In genomic region chr6:83750171-83750684, GRCm38 (mm10) we compare ENCODE assay signal across 9 mouse cellular contexts. TPM values are rescaled to one million over a fixed set of nuclear protein-coding genes. Genes with fewer than 3 reads are reported as not detected.
A peak's percentile ranks its signal among the peaks of the same experiment; 100 is the strongest.
DNase-seq lines count a peak whose midpoint lies in the region; TF ChIP-seq lines count a peak whose summit lies in the region.
"Had no signal": no experiment of that assay in that cellular context is flagged by ENCODE, and none has a peak within 500 bp of the region (broad histone marks: within the 10 kb centered on the region; RNA-seq: fewer than 3 reads in every experiment).

No protein-coding gene starts in this region.

- peak; percentile 71 for TF ChIP-seq CTCF in E14TG2a.4 (conservative IDR thresholded peaks at IDR 0.05; ENCODE audit: low read length)

- intact Hi-C loops in heart, postnatal 25 days (cut with DNase I) = no loop called here

- H3K27ac ChIP-seq in heart, embryonic 10.5 days = no peak overlapping the region
- H3K27ac ChIP-seq: macrophage had no signal

- H3K9me3 ChIP-seq in E14TG2a.4 (ENCODE audit: low read length) = no peaks in the 10 kb centered on the region
- H3K9me3 ChIP-seq in heart, embryonic 10.5 days = no peaks in the 10 kb centered on the region

- 11% methylated on average over 11 of the region's 11 CpGs for WGBS in heart, embryonic 10.5 days

- H3K36me3 ChIP-seq in E14TG2a.4 (ENCODE audit: insufficient read depth, low read length) = no peaks in the 10 kb centered on the region
- H3K36me3 ChIP-seq in heart, embryonic 10.5 days = no peaks in the 10 kb centered on the region
- no peaks in the 10 kb centered on the region for H3K36me3 ChIP-seq in splenic B cell, adult 2 months (ENCODE audit: control insufficient read depth, insufficient read depth, low read length, poor library complexity, severe bottlenecking)

- DNase-seq in heart, adult 11 months = peak; percentile 90
- no peak for DNase-seq in heart, postnatal 25 days (ENCODE audit: low spot score)
- DNase-seq in cerebellum, postnatal 14 days = peak; percentile 75 to 87
- no peak for DNase-seq in heart, embryonic 10.5 days (ENCODE audit: low spot score)
- DNase-seq in layer of hippocampus, adult 9-10 months (ENCODE audit: low spot score) = peak; percentile 26
- peak; percentile 75 for DNase-seq in lung, postnatal 36 days
- peak; percentile 68 for DNase-seq in splenic B cell, adult 2 months (ENCODE audit: low read depth, low spot score)

- peaks cover 14% of the 10 kb centered on the region for H3K4me1 ChIP-seq in E14TG2a.4 (replicated peaks; ENCODE audit: low read depth, low read length)
- peaks cover 10% of the 10 kb centered on the region; the same call in 1 of the 2 replicates for H3K4me1 ChIP-seq in heart, embryonic 10.5 days

- H3K27me3 ChIP-seq in E14TG2a.4 (ENCODE audit: insufficient read depth, low read length) = peaks cover 82% of the 10 kb centered on the region
- H3K27me3 ChIP-seq in heart, embryonic 10.5 days (ENCODE audit: insufficient read depth, poor library complexity, severe bottlenecking) = peaks cover 95% of the 10 kb centered on the region
- H3K27me3 ChIP-seq in splenic B cell, adult 2 months (ENCODE audit: control insufficient read depth, insufficient read depth, low read length, poor library complexity, severe bottlenecking) = no peaks in the 10 kb centered on the region

- 0 out of 2 replicates have a peak overlapping the region, but pooled peaks have one; percentile 11 for H3K4me3 ChIP-seq in E14TG2a.4 (replicated peaks; ENCODE audit: low read length)
- peak overlapping the region; percentile 22; the same call in 1 of the 2 replicates for H3K4me3 ChIP-seq in heart, embryonic 10.5 days

RNA-seq across cellular contexts. Expression of gene Atp6v1b1, which starts 7.4 kb away (rescaled TPM):
- not detected for total RNA-seq in heart, postnatal 25 days (2021)
- not detected in 2 replicates for polyA plus RNA-seq in heart, embryonic 10.5 days (2016; fragmentation: Nextera tagmentation; extraction: Ambion mirVana)
- polyA plus RNA-seq: macrophage had no signal

RNA-seq across cellular contexts. Expression of gene Ankrd53, which starts 12.2 kb away (rescaled TPM):
- total RNA-seq in heart, postnatal 25 days (2021) = not detected
- polyA plus RNA-seq in heart, embryonic 10.5 days (2016; fragmentation: Nextera tagmentation; extraction: Ambion mirVana) = 0.09 and 0.10 TPM in 2 replicates
- polyA plus RNA-seq: macrophage had no signal

RNA-seq across cellular contexts. Expression of gene Tex261, which starts 25.4 kb away (rescaled TPM):
- 10 to 100 TPM; 85.4 to 99.8 TPM for total RNA-seq in heart, postnatal 25 days (2021)
- 82.4 and 88.7 TPM in 2 replicates for polyA plus RNA-seq in heart, embryonic 10.5 days (2016; fragmentation: Nextera tagmentation; extraction: Ambion mirVana)

RNA-seq across cellular contexts. Expression of gene Vax2, which starts 39.2 kb away (rescaled TPM):
- total RNA-seq in heart, postnatal 25 days (2021) = not detected
- polyA plus RNA-seq in heart, embryonic 10.5 days (2016; fragmentation: Nextera tagmentation; extraction: Ambion mirVana) = not detected in 2 replicates
- polyA plus RNA-seq: macrophage had no signal

RNA-seq across cellular contexts. Expression of gene Nagk, which starts 44.6 kb away (rescaled TPM):
- 10 to 100 TPM; 16.7 to 18.0 TPM for total RNA-seq in heart, postnatal 25 days (2021)
- 44.1 and 49.4 TPM in 2 replicates for polyA plus RNA-seq in heart, embryonic 10.5 days (2016; fragmentation: Nextera tagmentation; extraction: Ambion mirVana)

Comparison
In these comparisons a context has a peak if more than half of its experiments do, and no peak if none do; other contexts are left out.
1. DNase-seq: peak in heart, adult 11 months (single experiment), cerebellum, postnatal 14 days (2 of 2), layer of hippocampus, adult 9-10 months (single experiment), lung, postnatal 36 days (single experiment) and splenic B cell, adult 2 months (single experiment); none in heart, postnatal 25 days (single experiment) and heart, embryonic 10.5 days (single experiment).